Mouse (Mus musculus) Muller cell, postnatal 12 days (primary cell): ENCODE results near the gene Nfat5.
A peak's percentile ranks its signal among the peaks of the same experiment; 100 is the strongest.

Experiments used
- DNase-seq: peaks from one replicate; pipeline ENCODE4 v3.0.0-alpha.2; 2015; ENCODE audit errors: inconsistent ontology term

Gene Nfat5

GRCm38 (mm10) chr8:107292119-107292927 lies 947 bp upstream of the Nfat5 start:
- no peak for DNase-seq

- peak; percentile 80 for DNase-seq
Observed at GRCm38 (mm10) chr8:107293641-107294628, 665 bp downstream of the Nfat5 start.

- DNase-seq: no peak
Observed at GRCm38 (mm10) chr8:107295450-107295849, 2.2 kb downstream of the Nfat5 start.

GRCm38 (mm10) chr8:107311876-107312275 lies 18.6 kb downstream of the Nfat5 start:
- DNase-seq: no peak

GRCm38 (mm10) chr8:107324142-107324541 lies 30.9 kb downstream of the Nfat5 start:
- peak; percentile 42 for DNase-seq

- DNase-seq: no peak
Observed at GRCm38 (mm10) chr8:107329595-107329994, 36.3 kb downstream of the Nfat5 start.

- DNase-seq: no peak
Observed at GRCm38 (mm10) chr8:107336480-107336879, 43.2 kb downstream of the Nfat5 start.

- DNase-seq: no peak
Observed at GRCm38 (mm10) chr8:107370311-107370710, 77.0 kb downstream of the Nfat5 start.

- no peak for DNase-seq
Observed at GRCm38 (mm10) chr8:107377346-107377745, 84.1 kb downstream of the Nfat5 start.

GRCm38 (mm10) chr8:107380734-107381133 lies 87.5 kb downstream of the Nfat5 start:
- DNase-seq: no peak

GRCm38 (mm10) chr8:107381666-107382065 lies 88.4 kb downstream of the Nfat5 start:
- no peak for DNase-seq

- DNase-seq: no peak
Observed at GRCm38 (mm10) chr8:107382898-107383297, 89.6 kb downstream of the Nfat5 start.

GRCm38 (mm10) chr8:107384651-107385050 lies 91.4 kb downstream of the Nfat5 start:
- no peak for DNase-seq

GRCm38 (mm10) chr8:107385063-107385462 lies 91.8 kb downstream of the Nfat5 start:
- peak; percentile 37 for DNase-seq

GRCm38 (mm10) chr8:107386171-107386570 lies 92.9 kb downstream of the Nfat5 start:
- DNase-seq: peak; percentile 78

- peak; percentile 50 for DNase-seq
Observed at GRCm38 (mm10) chr8:107386642-107387041, 93.4 kb downstream of the Nfat5 start.

GRCm38 (mm10) chr8:107387861-107388260 lies 94.6 kb downstream of the Nfat5 start:
- no peak for DNase-seq

- DNase-seq: peak; percentile 76
Observed at GRCm38 (mm10) chr8:107389557-107389956, 96.3 kb downstream of the Nfat5 start.

GRCm38 (mm10) chr8:107390476-107391135 lies 97.3 kb downstream of the Nfat5 start:
- DNase-seq: no peak

GRCm38 (mm10) chr8:107391136-107391516 lies 97.9 kb downstream of the Nfat5 start:
- no peak for DNase-seq

GRCm38 (mm10) chr8:107395397-107395796 lies 102.1 kb downstream of the Nfat5 start:
- DNase-seq: no peak

GRCm38 (mm10) chr8:107396106-107396670 lies 102.9 kb downstream of the Nfat5 start:
- no peak for DNase-seq
